Mouse (Mus musculus) adrenal gland, adult (tissue): ENCODE measurements around the gene Uqcr10.

Experiments used
- DNase-seq, 2 experiments: peaks; one replicate each; pipeline ENCODE4 v3.0.0; 2022 to 2023; ENCODE audit warnings: low spot score in 1 of 2; ENCODE audit not compliant: inconsistent age in 2 of 2

Gene Uqcr10

GRCm38 (mm10) chr11:4704072-4704964 lies at the start of gene Uqcr10, which contains the start of gene Zmat5:
Gene Uqcr10, minus strand, starts transcription at chr11:4704342.
Gene Zmat5, plus strand, starts transcription at chr11:4704678.
- DNase-seq, result peak; percentile 93 to 98

GRCm38 (mm10) chr11:4752836-4753235 lies 48.7 kb upstream of the Uqcr10 start:
- DNase-seq, result no peak

GRCm38 (mm10) chr11:4750263-4750662 lies 46.1 kb upstream of the Uqcr10 start:
- DNase-seq, result peak; percentile 77 to 90

GRCm38 (mm10) chr11:4747285-4747684 lies 43.1 kb upstream of the Uqcr10 start:
- no peak for DNase-seq

- DNase-seq, result no peak
Observed at GRCm38 (mm10) chr11:4746733-4747132, 42.6 kb upstream of the Uqcr10 start, which contains the start of gene Cabp7. Gene Cabp7, minus strand, starts transcription at chr11:4746778.

GRCm38 (mm10) chr11:4745969-4746368 lies 41.8 kb upstream of the Uqcr10 start:
- no peak for DNase-seq

GRCm38 (mm10) chr11:4744691-4745090 lies 40.5 kb upstream of the Uqcr10 start:
- DNase-seq, result no peak

GRCm38 (mm10) chr11:4740785-4741184 lies 36.6 kb upstream of the Uqcr10 start:
- DNase-seq, result no peak

GRCm38 (mm10) chr11:4738719-4739118 lies 34.6 kb upstream of the Uqcr10 start:
- no peak for DNase-seq

GRCm38 (mm10) chr11:4737682-4738081 lies 33.5 kb upstream of the Uqcr10 start:
- no peak for DNase-seq

- no peak for DNase-seq
Observed at GRCm38 (mm10) chr11:4736355-4736754, 32.2 kb upstream of the Uqcr10 start.

- DNase-seq, result no peak
Observed at GRCm38 (mm10) chr11:4734179-4734578, 30.0 kb upstream of the Uqcr10 start.

- DNase-seq, result no peak
Observed at GRCm38 (mm10) chr11:4731781-4732180, 27.6 kb upstream of the Uqcr10 start.

GRCm38 (mm10) chr11:4730913-4731312 lies 26.8 kb upstream of the Uqcr10 start:
- peak; percentile 49 to 69 for DNase-seq

- DNase-seq, result peak in 1 of 2 experiments; percentile 21
Observed at GRCm38 (mm10) chr11:4730096-4730495, 26.0 kb upstream of the Uqcr10 start.

- peak; percentile 91 to 93 for DNase-seq
Observed at GRCm38 (mm10) chr11:4729603-4730002, 25.5 kb upstream of the Uqcr10 start.

GRCm38 (mm10) chr11:4721728-4722127 lies 17.6 kb upstream of the Uqcr10 start:
- peak; percentile 72 to 82 for DNase-seq

- no peak for DNase-seq
Observed at GRCm38 (mm10) chr11:4720900-4721580, 16.9 kb upstream of the Uqcr10 start.

- peak; percentile 65 to 84 for DNase-seq
Observed at GRCm38 (mm10) chr11:4720393-4720792, 16.3 kb upstream of the Uqcr10 start.

- peak; percentile 87 to 92 for DNase-seq
Observed at GRCm38 (mm10) chr11:4719961-4720360, 15.8 kb upstream of the Uqcr10 start.

- DNase-seq, result peak; percentile 88 to 91
Observed at GRCm38 (mm10) chr11:4718548-4718947, 14.4 kb upstream of the Uqcr10 start.
